Mouse (Mus musculus) liver, embryonic 14.5 days (tissue): ENCODE results near the gene Ube2k. TPM values are rescaled to one million over a fixed set of nuclear protein-coding genes. Genes with fewer than 3 reads are reported as not detected.

Experiments
- ATAC-seq: fragments of 200-750 bp; cut with Nextera tagmentation; 2 replicates; pipeline ENCODE4 v1.8.0; 2017; ENCODE audit warnings: moderate number of reproducible peaks, mild to moderate bottlenecking, moderate library complexity; ENCODE audit not compliant: insufficient read depth
- DNase-seq, 3 experiments: peaks; one replicate each; pipeline ENCODE4 v3.0.0-alpha.2; 2012 to 2013; ENCODE audit warnings: low read depth in 3 of 3, low spot score in 3 of 3
- H3K27ac ChIP-seq: fragments of 300-500 bp; sonication (generic); 2 replicates; pipeline ENCODE4 v1.5.1; 2014; ENCODE audit warnings: moderate library complexity, mild to moderate bottlenecking, control low read depth, inconsistent platforms
- H3K27me3 ChIP-seq: fragments of 300-500 bp; sonication (generic); 2 replicates; pipeline ENCODE4 v1.6.1; 2014; ENCODE audit warnings: mild to moderate bottlenecking, low read length, moderate library complexity; ENCODE audit not compliant: control insufficient read depth, insufficient read depth
- H3K36me3 ChIP-seq: fragments of 300-500 bp; sonication (generic); replicated peaks from 2 replicates; pipeline ENCODE4 v1.6.1; 2014; ENCODE audit warnings: low read depth; ENCODE audit not compliant: control insufficient read depth, insufficient read depth
- H3K4me1 ChIP-seq, 2 experiments: fragments of 200-500 bp in 1 of 2; fragments of 300-500 bp in 1 of 2; sonication (generic) in 1 of 2; replicated peaks; 2 replicates each; pipeline ENCODE4 v1.6.1; 2012 to 2014; ENCODE audit warnings: antibody characterized with exemption in 1 of 2, inconsistent platforms in 1 of 2, low read length in 1 of 2; ENCODE audit not compliant: control insufficient read depth in 2 of 2, insufficient read depth in 2 of 2
- H3K4me2 ChIP-seq: fragments of 300-500 bp; sonication (generic); 2 replicates; pipeline ENCODE4 v1.6.1; 2014; ENCODE audit warnings: low read depth, mild to moderate bottlenecking, control low read depth, moderate library complexity
- H3K4me3 ChIP-seq, 2 experiments: fragments of 200-500 bp in 1 of 2; fragments of 300-500 bp in 1 of 2; sonication (generic) in 1 of 2; 2 replicates each; pipeline ENCODE4 v1.5.1; 2012 to 2014; ENCODE audit warnings: low read depth in 2 of 2, low read length in 2 of 2, mild to moderate bottlenecking in 2 of 2, control low read depth in 1 of 2, inconsistent platforms in 1 of 2, moderate library complexity in 1 of 2; ENCODE audit not compliant: insufficient read depth in 1 of 2
- H3K9ac ChIP-seq: fragments of 300-500 bp; sonication (generic); replicated peaks from 2 replicates; pipeline ENCODE4 v1.6.1; 2014; ENCODE audit warnings: mild to moderate bottlenecking, control low read depth, moderate library complexity
- H3K9me3 ChIP-seq: fragments of 300-500 bp; sonication (generic); 2 replicates; pipeline ENCODE4 v1.6.1; 2016; ENCODE audit warnings: low read length, mixed read lengths; ENCODE audit not compliant: control insufficient read depth
- CTCF ChIP-seq: IDR thresholded peaks from 2 replicates; pipeline ENCODE4 v1.5.1; 2016; ENCODE audit warnings: antibody characterized with exemption, low read depth, control low read depth
- EP300 ChIP-seq: IDR thresholded peaks from 2 replicates; pipeline ENCODE4 v1.6.1; 2016; ENCODE audit warnings: antibody characterized with exemption, low read depth
- WGBS: fragments of 180-500 bp; shearing (Covaris S2); extraction: QIAGEN DNeasy Blood & Tissue Kit; methylation state at CpG from one replicate; pipeline ENCODE4 v1.1.7; 2014; ENCODE audit not compliant: insufficient replicate concordance; 5-methylcytosine and 5-hydroxymethylcytosine counted together
- polyA plus RNA-seq, 2 experiments: library from polyadenylated mRNA; depleted of rRNA in 1 of 2; stranded (reverse) in 1 of 2; unstranded in 1 of 2; fragments of >200 nt; fragmentation: Nextera tagmentation in 1 of 2; extraction: Ambion mirVana in 1 of 2; gene quantifications; 2 replicates each; pipeline versions ENCODE4 v1.2.1 to v1.2.3; 2012 to 2014

Ube2k gene
- polyA plus RNA-seq, 2 experiments, result 60.5 to 64.7 TPM

GRCm38 (mm10) chr5:65505786-65506185 lies 31.2 kb upstream of the Ube2k start:
- Histone ChIP-seq H3K36me3 (no peaks in the 10 kb centered on the region), H3K4me1 (no peaks in the 10 kb centered on the region), H3K4me2 (peak overlapping the region; percentile 32), H3K27ac (no peak overlapping the region), H3K9ac (no peak overlapping the region), H3K4me3 (no peak overlapping the region), H3K9me3 (no peaks in the 10 kb centered on the region), H3K27me3 (no peaks in the 10 kb centered on the region)
- no peak for DNase-seq
- WGBS, result 11% methylated on average over 8 of the region's 8 CpGs
- ATAC-seq, result no peak
- TF ChIP-seq EP300, result no peak
- no peak for TF ChIP-seq CTCF

- H3K4me2 ChIP-seq, result no peak overlapping the region
- no peaks in the 10 kb centered on the region for H3K27me3 ChIP-seq
- no peak for TF ChIP-seq CTCF
- no peak for TF ChIP-seq EP300
- WGBS, result 76% methylated on average over 8 of the region's 8 CpGs
- H3K4me1 ChIP-seq, result no peaks in the 10 kb centered on the region
- no peak overlapping the region for H3K4me3 ChIP-seq
- no peaks in the 10 kb centered on the region for H3K36me3 ChIP-seq
- no peak for ATAC-seq
- no peak for DNase-seq
- H3K9ac ChIP-seq, result no peak overlapping the region
- no peak overlapping the region for H3K27ac ChIP-seq
- H3K9me3 ChIP-seq, result no peaks in the 10 kb centered on the region
Observed at GRCm38 (mm10) chr5:65508395-65508794, 28.6 kb upstream of the Ube2k start.

GRCm38 (mm10) chr5:65513506-65513905 lies 23.5 kb upstream of the Ube2k start:
- no peak overlapping the region for H3K9ac ChIP-seq
- WGBS, result 63% methylated on average over 3 of the region's 3 CpGs
- no peaks in the 10 kb centered on the region for H3K27me3 ChIP-seq
- no peak overlapping the region for H3K4me3 ChIP-seq
- no peaks in the 10 kb centered on the region for H3K9me3 ChIP-seq
- no peak for ATAC-seq
- H3K36me3 ChIP-seq, result no peaks in the 10 kb centered on the region
- H3K27ac ChIP-seq, result no peak overlapping the region
- TF ChIP-seq CTCF, result no peak
- H3K4me2 ChIP-seq, result no peak overlapping the region
- no peak for DNase-seq
- H3K4me1 ChIP-seq, result no peaks in the 10 kb centered on the region; a peak in 1 of 4 replicates

- Histone ChIP-seq H3K9ac (no peak overlapping the region), H3K36me3 (no peaks in the 10 kb centered on the region), H3K27me3 (no peaks in the 10 kb centered on the region), H3K9me3 (no peaks in the 10 kb centered on the region), H3K4me2 (no peak overlapping the region), H3K4me3 (no peak overlapping the region), H3K4me1 (no peaks in the 10 kb centered on the region; a peak in 1 of 4 replicates), H3K27ac (no peak overlapping the region)
- WGBS, result 2% methylated on average over 5 of the region's 5 CpGs
- DNase-seq (no peak), ATAC-seq (no peak)
- TF ChIP-seq EP300, result no peak
- no peak for TF ChIP-seq CTCF
Observed at GRCm38 (mm10) chr5:65514635-65515278, 22.3 kb upstream of the Ube2k start.

- no peak for DNase-seq
- TF ChIP-seq CTCF (peak; percentile 50), EP300 (no peak)
Observed at GRCm38 (mm10) chr5:65521803-65522202, 15.2 kb upstream of the Ube2k start.

More at GRCm38 (mm10) chr5:65521803-65522202, 15.2 kb upstream of the Ube2k start:
- no peak overlapping the region for H3K27ac ChIP-seq
- no peak overlapping the region for H3K9ac ChIP-seq
- no peaks in the 10 kb centered on the region for H3K36me3 ChIP-seq
- WGBS, result 41% methylated on average over 1 of the region's 1 CpGs
- ATAC-seq, result no peak
- no peaks in the 10 kb centered on the region for H3K4me1 ChIP-seq
- H3K27me3 ChIP-seq, result no peaks in the 10 kb centered on the region
- H3K4me3 ChIP-seq, result no peak overlapping the region
- H3K9me3 ChIP-seq, result no peaks in the 10 kb centered on the region
- no peak overlapping the region for H3K4me2 ChIP-seq
